Mouse (Mus musculus) CH12.LX (cell line): ENCODE measurements around the gene Mettl22. TPM values are rescaled to one million over a fixed set of nuclear protein-coding genes. Genes with fewer than 3 reads are reported as not detected.

Experiments used
- DNase-seq: peaks from one replicate; pipeline ENCODE4 v3.0.0-alpha.2; 2013; ENCODE audit errors: extremely low read depth
- H3K27ac ChIP-seq: 2 replicates; pipeline ENCODE4 v1.5.1; 2012; ENCODE audit warnings: low read depth, mild to moderate bottlenecking, control low read depth, moderate library complexity; ENCODE audit not compliant: insufficient read depth
- H3K27me3 ChIP-seq: replicated peaks from 2 replicates; pipeline ENCODE3; 2012; ENCODE audit warnings: inconsistent platforms
- H3K36me3 ChIP-seq, 2 experiments: replicated peaks in 1 of 2; 2 replicates each; pipeline versions ENCODE3 to v1.6.1; 2012; ENCODE audit warnings: inconsistent platforms in 1 of 2, low read length in 1 of 2, mild to moderate bottlenecking in 1 of 2, mixed read lengths in 1 of 2, moderate library complexity in 1 of 2; ENCODE audit not compliant: control insufficient read depth in 1 of 2, insufficient read depth in 1 of 2
- H3K4me1 ChIP-seq, 2 experiments: 2 replicates each; pipeline ENCODE4 v1.6.1; 2012; ENCODE audit warnings: inconsistent platforms in 1 of 2, moderate library complexity in 1 of 2; ENCODE audit not compliant: insufficient read depth in 2 of 2, control insufficient read depth in 1 of 2
- H3K4me2 ChIP-seq: 2 replicates; pipeline ENCODE4 v1.6.1; 2012; ENCODE audit warnings: low read depth, mild to moderate bottlenecking, control low read depth; ENCODE audit not compliant: poor library complexity, insufficient read depth, severe bottlenecking
- H3K4me3 ChIP-seq, 3 experiments: fragments of 150-350 bp in 1 of 3; sonication (generic) in 1 of 3; replicated peaks in 1 of 3; 2 replicates each; pipeline versions ENCODE3 to v1.5.1; 2011 to 2012; ENCODE audit warnings: low read depth in 2 of 3, low read length in 2 of 3, mild to moderate bottlenecking in 2 of 3, moderate library complexity in 2 of 3, control low read depth in 1 of 3, improper control_type of control experiment in 1 of 3, inconsistent platforms in 1 of 3, mixed read lengths in 1 of 3; ENCODE audit not compliant: poor library complexity in 1 of 3
- H3K79me2 ChIP-seq: replicated peaks from 2 replicates; pipeline ENCODE4 v1.6.1; 2012; ENCODE audit warnings: mild to moderate bottlenecking, moderate library complexity; ENCODE audit not compliant: control insufficient read depth, poor library complexity, insufficient read depth, severe bottlenecking; ENCODE audit errors: extremely low read depth
- H3K9ac ChIP-seq: 2 replicates; pipeline ENCODE4 v1.6.1; 2012; ENCODE audit warnings: low read depth, mild to moderate bottlenecking, control low read depth, moderate library complexity; ENCODE audit not compliant: insufficient read depth
- H3K9me3 ChIP-seq: replicated peaks from 2 replicates; pipeline ENCODE3; 2012; ENCODE audit warnings: low read length, inconsistent platforms, mixed read lengths
- BHLHE40 ChIP-seq: IDR thresholded peaks from 2 replicates; pipeline ENCODE4 v1.6.1; 2011; ENCODE audit warnings: mild to moderate bottlenecking, low read depth, low read length, improper control_type of control experiment
- CHD1 ChIP-seq: IDR thresholded peaks from 2 replicates; pipeline ENCODE4 v1.6.1; 2012; ENCODE audit warnings: low read depth, low read length, improper control_type of control experiment, inconsistent platforms
- CHD2 ChIP-seq: IDR thresholded peaks from 2 replicates; pipeline ENCODE4 v1.6.1; 2011; ENCODE audit warnings: low read length, improper control_type of control experiment
- E2F4 ChIP-seq: IDR thresholded peaks from 2 replicates; pipeline ENCODE4 v1.6.1; 2011; ENCODE audit warnings: low read depth, low read length, improper control_type of control experiment; ENCODE audit not compliant: insufficient replicate concordance
- ELF1 ChIP-seq: IDR thresholded peaks from 2 replicates; pipeline ENCODE4 v1.6.1; 2014; ENCODE audit warnings: low read depth, mild to moderate bottlenecking, inconsistent platforms, low read length, improper control_type of control experiment
- ETS1 ChIP-seq: conservative IDR thresholded peaks from 2 replicates; pipeline ENCODE4 v1.6.1; 2012; ENCODE audit warnings: low read depth, mild to moderate bottlenecking, inconsistent platforms, low read length, improper control_type of control experiment, moderate library complexity
- HCFC1 ChIP-seq: IDR thresholded peaks from 2 replicates; pipeline ENCODE4 v1.6.1; 2012; ENCODE audit warnings: low read depth, mild to moderate bottlenecking, inconsistent platforms, low read length, improper control_type of control experiment
- IRF4 ChIP-seq: IDR thresholded peaks from 2 replicates; pipeline ENCODE4 v1.6.1; 2014; ENCODE audit warnings: low read depth, mild to moderate bottlenecking, inconsistent platforms, low read length, improper control_type of control experiment
- JUN ChIP-seq: IDR thresholded peaks from 2 replicates; pipeline ENCODE4 v1.6.1; 2011; ENCODE audit warnings: low read depth, mild to moderate bottlenecking, low read length, improper control_type of control experiment, moderate library complexity; ENCODE audit not compliant: insufficient read depth
- JUND ChIP-seq: conservative IDR thresholded peaks from 2 replicates; pipeline ENCODE4 v1.6.1; 2011; ENCODE audit warnings: low read depth, low read length, improper control_type of control experiment
- KAT2A ChIP-seq: IDR thresholded peaks from 2 replicates; pipeline ENCODE4 v1.6.1; 2012; ENCODE audit warnings: low read length, improper control_type of control experiment, inconsistent platforms; ENCODE audit not compliant: insufficient replicate concordance
- MAX ChIP-seq: IDR thresholded peaks from 2 replicates; pipeline ENCODE4 v1.6.1; 2011; ENCODE audit warnings: low read length, improper control_type of control experiment
- MEF2A ChIP-seq: IDR thresholded peaks from 2 replicates; pipeline ENCODE4 v1.6.1; 2014; ENCODE audit warnings: low read depth, mild to moderate bottlenecking, inconsistent platforms, low read length, improper control_type of control experiment, borderline replicate concordance
- NRF1 ChIP-seq: IDR thresholded peaks from 2 replicates; pipeline ENCODE4 v1.6.1; 2014; ENCODE audit warnings: low read depth, mild to moderate bottlenecking, inconsistent platforms, low read length, improper control_type of control experiment, moderate library complexity
- PAX5 ChIP-seq: IDR thresholded peaks from 2 replicates; pipeline ENCODE4 v1.6.1; 2012; ENCODE audit warnings: low read length, inconsistent platforms, mixed read lengths
- POLR2A ChIP-seq: IDR thresholded peaks from 2 replicates; pipeline ENCODE4 v1.6.1; 2011; ENCODE audit warnings: low read depth, mild to moderate bottlenecking, improper control_type of control experiment, low read length
- SIN3A ChIP-seq: IDR thresholded peaks from 2 replicates; pipeline ENCODE4 v1.6.1; 2012; ENCODE audit warnings: low read length, improper control_type of control experiment, inconsistent platforms
- SMC3 ChIP-seq: IDR thresholded peaks from 2 replicates; pipeline ENCODE4 v1.6.1; 2011; ENCODE audit warnings: low read depth, low read length, improper control_type of control experiment
- TBP ChIP-seq: conservative IDR thresholded peaks from 2 replicates; pipeline ENCODE4 v1.6.1; 2011; ENCODE audit warnings: low read depth, low read length, improper control_type of control experiment
- TCF12 ChIP-seq: IDR thresholded peaks from 2 replicates; pipeline ENCODE4 v1.6.1; 2014; ENCODE audit warnings: low read depth, mild to moderate bottlenecking, inconsistent platforms, low read length, improper control_type of control experiment
- UBTF ChIP-seq: IDR thresholded peaks from 2 replicates; pipeline ENCODE4 v1.6.1; 2012; ENCODE audit warnings: low read depth, mild to moderate bottlenecking, inconsistent platforms, low read length, improper control_type of control experiment, moderate library complexity
- USF1 ChIP-seq: IDR thresholded peaks from 2 replicates; pipeline ENCODE4 v1.6.1; 2014; ENCODE audit warnings: low read depth, mild to moderate bottlenecking, inconsistent platforms, low read length, improper control_type of control experiment
- USF2 ChIP-seq: conservative IDR thresholded peaks from 2 replicates; pipeline ENCODE4 v1.6.1; 2011; ENCODE audit warnings: low read depth, low read length, improper control_type of control experiment
- ZC3H11A ChIP-seq: IDR thresholded peaks from 2 replicates; pipeline ENCODE4 v1.6.1; 2012; ENCODE audit warnings: low read depth, mild to moderate bottlenecking, inconsistent platforms, low read length, improper control_type of control experiment
- ZMIZ1 ChIP-seq: IDR thresholded peaks from 2 replicates; pipeline ENCODE4 v1.6.1; 2012; ENCODE audit warnings: low read depth, mild to moderate bottlenecking, inconsistent platforms, low read length, improper control_type of control experiment
- ZNF384 ChIP-seq: IDR thresholded peaks from 2 replicates; pipeline ENCODE4 v1.6.1; 2012; ENCODE audit warnings: low read depth, low read length, improper control_type of control experiment, inconsistent platforms
- dilution Hi-C: fragments of 300-500 bp; cut with MboI; formaldehyde crosslinking; loops from 2 replicates; pipeline ENCODE4 v1.14.3; 2020; ENCODE audit warnings: low sequenced_read_pairs; ENCODE audit not compliant: extremely low pct_unique_long_range_greater_than_20kb, extremely low pct_ligation_motif_present
- in situ Hi-C: fragments of 300-500 bp; cut with MboI; formaldehyde crosslinking; loops from 3 replicates; pipeline ENCODE4 v1.14.3; 2019; ENCODE audit warnings: low sequenced_read_pairs, low pct_ligation_motif_present, low pct_unique_long_range_greater_than_20kb, mixed read lengths
- polyA plus RNA-seq: library from polyadenylated mRNA; unstranded; fragments of >175 nt; gene quantifications from 2 replicates; pipeline ENCODE4 v1.2.1, GENCODE M21; 2012; ENCODE audit warnings: low read depth; ENCODE audit not compliant: insufficient read length
- total RNA-seq, 2 experiments: library from RNA; depleted of rRNA; stranded (reverse); fragments of 300-350 nt in 1 of 2; fragments of >200 nt in 1 of 2; gene quantifications; 2 replicates each; pipeline ENCODE4 v1.2.3; 2012 to 2014

The Mettl22 gene
- total and polyA plus RNA-seq, 3 experiments = 27.5 to 64.2 (median 39.4) TPM

DNA sequence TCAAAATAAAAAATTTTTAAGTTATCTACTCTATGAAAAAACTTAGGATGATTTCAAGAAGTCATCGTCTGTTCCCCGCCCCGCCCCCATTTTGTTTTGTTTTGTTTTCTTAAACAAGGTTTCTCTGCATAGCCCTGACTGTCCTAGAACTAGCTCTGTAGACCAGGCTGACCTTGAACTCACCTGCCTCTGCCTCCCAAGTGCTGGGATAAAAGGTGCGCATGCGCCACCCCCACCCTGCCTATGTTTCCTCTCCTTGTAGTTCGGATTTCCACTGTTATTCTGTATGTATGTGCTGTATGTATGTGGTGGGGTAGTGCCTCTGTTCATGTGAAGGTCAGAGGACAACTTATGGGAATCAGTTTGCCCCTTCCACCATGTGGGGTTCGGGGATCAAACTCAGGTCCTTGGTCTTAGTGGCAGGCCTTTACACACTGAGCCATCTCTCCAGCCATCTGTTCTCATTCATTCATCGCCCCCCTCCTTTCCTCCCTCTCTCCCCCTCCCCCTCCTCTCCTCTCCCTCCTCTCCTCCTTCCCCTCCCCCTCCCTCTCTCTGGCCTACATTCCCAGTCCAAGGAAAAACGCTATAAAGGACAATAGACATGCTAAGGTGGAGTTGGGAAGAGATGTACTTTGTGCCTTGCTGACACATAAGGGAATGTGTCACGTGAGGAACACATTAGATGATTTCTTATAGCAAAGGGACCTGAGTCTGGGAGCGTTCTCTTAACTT, 64.0 kb downstream of the Mettl22 start:
- H3K27ac ChIP-seq = no peak overlapping the region
- DNase-seq = no peak
- H3K79me2 ChIP-seq = no peaks in the 10 kb centered on the region
- no peaks in the 10 kb centered on the region for H3K4me1 ChIP-seq
- dilution Hi-C loops (no loop called here), in situ Hi-C loops (no loop called here)
- no peaks in the 10 kb centered on the region for H3K9me3 ChIP-seq
- peaks cover 78% of the 10 kb centered on the region for H3K27me3 ChIP-seq
- H3K4me2 ChIP-seq = no peak overlapping the region
- no peak overlapping the region for H3K4me3 ChIP-seq
- TF ChIP-seq BHLHE40 = no peak
- no peak for TF ChIP-seq KAT2A
- no peak for TF ChIP-seq USF2
- TF ChIP-seq ZMIZ1 = no peak
- TF ChIP-seq IRF4 = no peak
- TF ChIP-seq NRF1 = no peak
- TF ChIP-seq UBTF = no peak
- no peak for TF ChIP-seq SMC3
- TF ChIP-seq TBP = no peak
- no peak for TF ChIP-seq ETS1
- TF ChIP-seq TCF12 = no peak
- no peak for TF ChIP-seq CHD1
- TF ChIP-seq ZC3H11A = no peak
- TF ChIP-seq MAX = no peak
- no peak for TF ChIP-seq E2F4
- no peak for TF ChIP-seq ZNF384
- no peak for TF ChIP-seq JUND
- no peak for TF ChIP-seq SIN3A
- TF ChIP-seq MEF2A = no peak
- TF ChIP-seq USF1 = no peak
- H3K9ac ChIP-seq = no peak overlapping the region
- H3K36me3 ChIP-seq = no peaks in the 10 kb centered on the region

GRCm38 (mm10) chr16:8535411-8535810, 64.8 kb downstream of the Mettl22 start:
- in situ Hi-C loops = no loop called here
- no peaks in the 10 kb centered on the region for H3K79me2 ChIP-seq
- TF ChIP-seq NRF1 (no peak), JUN (no peak), TCF12 (no peak), CHD2 (no peak), POLR2A (no peak), ELF1 (no peak), HCFC1 (no peak), ZC3H11A (no peak), PAX5 (no peak), TBP (no peak), JUND (no peak)
- TF ChIP-seq, all 38 proteins: peak for 0
- no peak overlapping the region for H3K4me3 ChIP-seq
- H3K27me3 ChIP-seq = peaks cover 79% of the 10 kb centered on the region
- dilution Hi-C loops = no loop called here
- no peak overlapping the region for H3K27ac ChIP-seq
- no peaks in the 10 kb centered on the region for H3K9me3 ChIP-seq
- H3K9ac ChIP-seq = no peak overlapping the region
- no peaks in the 10 kb centered on the region for H3K4me1 ChIP-seq
- no peaks in the 10 kb centered on the region for H3K36me3 ChIP-seq
- no peak overlapping the region for H3K4me2 ChIP-seq
- DNase-seq = no peak
